Mouse (Mus musculus) testis, adult 10 weeks (tissue): ENCODE data around the gene Ccdc74a. TPM values are rescaled to one million over a fixed set of nuclear protein-coding genes. Genes with fewer than 3 reads are reported as not detected.

Experiments used
- polyA plus RNA-seq: library from polyadenylated mRNA; stranded (reverse); fragments of 350-450 nt; fragmentation: Illumina TruSeq; extraction: RNeasy Lipid Tissue Mini Kit (QIAGEN cat#74804); gene quantifications from one replicate; pipeline ENCODE4 v1.2.3, GENCODE M21; 2014; ENCODE audit warnings: low read depth, low replicate concordance

Gene Ccdc74a
- polyA plus RNA-seq: 18.4 TPM

GRCm38 (mm10) chr16:17646310-17647114, at the start of gene Ccdc74a:
Ccdc74a (plus strand) TSS chr16:17646470.

DNA sequence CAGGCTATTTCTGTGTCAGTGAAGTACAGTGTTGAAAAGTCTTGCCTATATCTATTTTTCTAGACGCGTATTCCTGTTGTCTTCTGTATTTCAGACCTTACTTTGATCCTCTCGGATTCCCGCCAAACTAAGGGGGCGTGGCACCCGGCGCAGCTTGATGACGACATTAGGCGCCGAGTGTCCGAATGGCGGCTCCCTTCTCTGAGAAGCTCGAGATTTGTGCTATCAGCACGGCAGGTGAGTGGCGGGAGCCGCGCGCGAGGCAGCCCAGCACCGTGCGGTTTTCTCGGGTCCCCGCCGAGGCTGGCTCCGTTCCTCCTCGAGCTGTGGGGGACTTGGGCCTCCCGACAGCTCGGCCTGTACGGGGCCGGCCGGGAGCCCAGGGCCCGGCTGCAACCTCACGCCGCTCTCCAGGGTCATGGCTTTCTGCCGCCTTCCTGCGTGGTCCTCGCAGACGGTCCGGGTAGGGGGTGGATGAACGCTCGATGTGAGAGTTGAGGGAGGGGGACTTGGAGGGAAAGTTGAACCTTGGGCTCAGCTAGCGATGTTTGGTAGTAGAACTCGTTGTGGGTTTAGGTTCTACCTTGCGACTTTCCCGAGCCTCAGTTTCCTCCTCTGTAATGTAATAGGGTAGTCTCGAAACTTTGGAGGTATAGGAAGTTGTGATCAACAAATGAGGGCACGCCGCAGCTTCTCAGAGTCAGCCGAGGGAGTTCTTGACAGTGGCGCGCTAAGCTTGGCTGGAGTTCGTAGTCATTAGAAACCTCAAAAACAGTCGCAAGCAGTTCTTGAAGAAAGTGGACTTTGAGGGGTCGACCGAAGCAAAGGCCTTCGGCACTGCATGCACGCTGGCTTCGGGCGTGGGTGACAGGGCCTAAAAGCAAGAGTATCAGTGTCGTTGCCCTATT, 26.8 kb upstream of the Ccdc74a start, which contains the start of gene Smpd4:
Gene Smpd4, plus strand, starts transcription at position 157 of the 908 bp plus-strand sequence.

Other genes with a start within 250 kb of the Ccdc74a start
- 51.2 TPM for gene Snap29, start 240.5 kb upstream of the Ccdc74a start, polyA plus RNA-seq
- gene Pi4ka, start 240.2 kb upstream of the Ccdc74a start, polyA plus RNA-seq: 39.1 TPM
- gene Crkl, start 194.5 kb upstream of the Ccdc74a start, polyA plus RNA-seq: 9.1 TPM
- gene Aifm3, start 156.9 kb upstream of the Ccdc74a start, polyA plus RNA-seq: 0.34 TPM
- 7.8 TPM for gene Lztr1, start 137.8 kb upstream of the Ccdc74a start, polyA plus RNA-seq
- gene Thap7, start 115.3 kb upstream of the Ccdc74a start, polyA plus RNA-seq: 3.6 TPM
- 0.31 TPM for gene Lrrc74b, start 85.2 kb upstream of the Ccdc74a start, polyA plus RNA-seq
- gene P2rx6, start 84.6 kb upstream of the Ccdc74a start, polyA plus RNA-seq: 0.21 TPM
- gene Slc7a4, start 63.3 kb upstream of the Ccdc74a start, polyA plus RNA-seq: 0.81 TPM
- 70.4 TPM for gene Smpd4, start 27.1 kb upstream of the Ccdc74a start, polyA plus RNA-seq
- gene Med15, start 86.4 kb downstream of the Ccdc74a start, polyA plus RNA-seq: 9.5 TPM
- gene Klhl22, start 113.1 kb downstream of the Ccdc74a start, polyA plus RNA-seq: 4.0 TPM
- gene Scarf2, start 150.8 kb downstream of the Ccdc74a start, polyA plus RNA-seq: not detected
- gene B830017H08Rik, start 186.7 kb downstream of the Ccdc74a start, polyA plus RNA-seq: 1.3 TPM
- gene Car15, start 191.9 kb downstream of the Ccdc74a start, polyA plus RNA-seq: 0.80 TPM
- gene Gm20518, start 245.2 kb downstream of the Ccdc74a start, polyA plus RNA-seq: 0.21 TPM
- 14.2 TPM for gene Tssk1, start 247.8 kb downstream of the Ccdc74a start, polyA plus RNA-seq